Mouse (Mus musculus) ovary, postnatal 14 days (tissue): ENCODE measurements around the gene Kcnip3.

Source experiments
- DNase-seq: peaks from one replicate; pipeline ENCODE4 v3.0.0; 2022; ENCODE audit warnings: low spot score

Kcnip3 gene

DNA sequence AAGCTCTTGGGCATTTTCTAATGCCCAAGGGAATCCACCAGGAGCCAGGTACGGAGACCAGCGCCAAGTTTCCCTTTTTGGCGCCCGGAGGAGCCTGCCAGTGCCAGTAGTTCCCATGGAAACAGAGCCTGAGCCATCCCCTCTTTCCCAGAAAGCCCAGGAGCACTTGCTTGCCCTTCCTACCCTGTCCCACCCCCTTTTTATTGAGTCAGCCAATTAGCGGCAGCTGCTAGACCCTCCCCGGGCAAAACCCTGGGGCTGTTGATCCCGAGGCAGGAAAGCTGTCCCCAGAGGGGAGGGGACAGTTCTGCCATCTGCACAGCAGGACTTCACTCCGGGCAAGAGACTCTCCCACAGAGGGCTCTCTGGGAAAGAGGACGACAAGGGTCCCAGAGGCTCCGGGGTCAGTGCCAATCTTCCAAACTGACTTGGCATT is at the start of gene Kcnip3:
TSS of gene Kcnip3 (minus strand) at position 89 of the 436 bp plus-strand sequence.
- no peak for DNase-seq

DNA sequence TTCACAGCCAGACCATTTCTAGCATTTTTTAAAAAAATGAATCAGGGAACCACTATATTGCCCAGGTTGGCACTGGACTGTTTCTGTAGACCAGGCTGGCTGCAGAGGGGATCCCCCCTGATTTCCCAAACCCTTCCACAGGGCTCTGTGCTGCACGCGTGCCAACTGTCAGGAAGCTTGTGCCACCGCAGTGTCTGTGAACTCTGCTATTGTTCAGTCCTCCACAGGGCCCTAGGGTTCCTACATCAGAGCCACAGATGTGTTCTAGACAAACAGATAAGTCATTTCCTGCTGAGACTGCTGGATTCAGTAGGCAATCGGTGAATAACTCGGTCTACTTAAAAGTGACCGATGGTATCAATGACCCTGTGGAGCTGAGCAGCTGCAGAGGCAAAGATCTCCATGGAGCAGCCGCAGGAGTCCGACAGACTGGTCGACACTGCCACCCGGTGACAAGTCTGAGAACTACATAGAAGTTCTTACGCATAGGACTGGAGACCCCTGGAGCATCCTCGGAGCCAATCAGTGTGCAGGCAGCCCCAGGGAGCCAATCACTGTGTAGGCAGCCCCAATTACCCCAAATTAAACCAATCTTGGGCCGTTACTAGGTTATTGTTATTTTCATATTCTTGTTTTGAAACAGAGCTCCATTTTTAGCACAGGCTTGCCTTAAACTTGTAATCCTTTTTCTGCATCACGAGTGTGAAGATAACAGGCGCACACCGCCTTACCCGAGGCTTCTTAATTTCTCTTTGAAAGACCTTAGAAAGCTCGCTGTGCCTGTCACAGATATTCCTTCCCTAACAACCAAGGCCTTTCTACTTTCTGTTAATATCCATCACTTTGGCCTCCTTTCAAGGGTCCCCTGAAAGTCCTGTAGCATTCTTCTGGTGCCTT is 37.4 kb upstream of the Kcnip3 start:
- DNase-seq: peak; percentile 86

DNA sequence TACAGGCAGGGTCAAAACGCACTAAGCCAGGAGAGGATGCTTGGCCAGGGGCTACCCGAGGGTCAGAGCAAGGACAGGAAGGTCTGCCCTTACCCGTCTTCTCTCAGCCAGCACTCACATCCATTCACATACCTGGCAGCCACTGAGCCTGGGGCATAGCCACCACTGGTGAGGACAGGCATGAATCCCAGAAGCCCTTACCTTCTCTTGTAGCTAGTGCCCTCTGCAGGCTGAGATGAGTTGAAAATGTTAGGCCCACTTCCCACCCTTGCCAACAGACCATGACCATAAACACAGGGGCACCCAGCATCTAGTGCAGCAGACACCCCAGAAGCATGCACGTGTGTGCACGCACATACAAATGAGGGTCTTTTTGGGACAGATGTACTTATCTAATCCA is 29.2 kb upstream of the Kcnip3 start:
- DNase-seq: no peak

DNA sequence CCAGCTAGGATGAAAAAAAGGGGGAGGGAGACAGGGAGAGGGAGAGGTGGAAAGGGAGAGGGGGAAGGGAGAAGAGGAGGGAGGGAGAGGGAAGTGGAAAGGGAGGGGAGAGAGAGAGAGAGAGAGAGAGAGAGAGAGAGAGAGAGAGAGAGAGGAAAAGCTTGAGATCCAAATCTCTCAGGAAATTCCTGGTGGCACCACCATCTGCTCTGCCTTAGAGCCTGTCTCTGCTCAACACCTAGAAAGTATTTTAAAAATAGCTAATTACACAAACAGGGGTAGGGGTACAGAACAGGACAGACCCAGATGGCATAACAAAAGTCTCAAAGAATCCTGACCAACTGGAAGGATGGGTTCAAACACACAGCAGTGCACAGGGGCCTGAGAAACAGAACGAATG is 28.6 kb upstream of the Kcnip3 start:
- no peak for DNase-seq

DNA sequence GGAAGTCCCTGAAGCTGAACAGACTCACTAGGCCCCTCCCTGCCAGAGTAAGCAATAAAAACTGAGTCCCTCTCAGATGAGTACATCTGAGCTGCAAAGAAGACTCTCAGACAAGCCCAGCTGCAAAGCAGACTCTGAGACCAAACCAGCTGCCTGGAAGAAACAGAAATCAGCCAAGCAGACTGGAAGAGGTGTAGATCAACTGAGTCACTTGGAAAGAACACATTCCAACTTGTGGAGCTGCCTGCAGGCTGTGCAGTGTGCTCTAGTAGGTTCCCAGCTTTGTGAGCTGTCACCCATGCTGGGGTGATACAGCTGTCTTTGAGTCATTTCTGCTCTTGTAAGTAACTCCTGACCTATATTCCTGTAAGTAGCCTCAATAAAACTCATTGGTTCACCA is 27.8 kb upstream of the Kcnip3 start:
- no peak for DNase-seq

DNA sequence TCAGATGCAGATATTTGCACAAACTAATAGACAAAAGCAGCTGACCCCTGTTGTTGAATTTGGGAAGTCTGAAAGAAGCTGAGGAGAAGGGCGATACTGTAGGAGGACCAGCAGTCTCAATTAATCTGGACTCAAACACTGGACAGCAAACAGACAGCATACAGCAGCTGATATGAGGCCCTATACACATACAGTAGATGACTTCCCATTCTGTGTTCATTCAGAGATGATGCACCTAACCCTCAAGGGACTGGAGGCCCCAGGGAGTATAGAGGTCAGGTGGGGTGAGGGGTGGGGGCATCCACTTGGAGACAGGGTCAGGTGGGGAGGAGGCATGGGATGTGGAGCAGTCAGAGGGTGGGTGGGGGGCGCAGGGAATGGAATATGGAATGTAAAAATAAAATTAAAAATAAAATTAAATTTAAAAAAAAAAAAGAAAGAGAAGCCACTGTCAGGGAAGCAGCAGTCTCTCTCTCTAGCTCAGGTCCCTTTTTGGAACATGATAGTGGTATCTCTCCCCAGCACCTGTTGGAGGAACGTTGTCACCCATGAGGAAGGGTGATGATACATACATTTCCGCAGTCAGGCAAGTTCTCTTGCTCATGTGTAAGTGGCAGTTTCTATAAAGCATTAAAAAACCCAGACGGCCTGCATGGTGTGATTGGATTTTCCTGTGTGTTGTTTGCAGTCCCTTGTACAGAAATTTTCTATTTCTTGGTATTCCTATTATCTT is 26.6 kb upstream of the Kcnip3 start:
- DNase-seq: no peak

DNA sequence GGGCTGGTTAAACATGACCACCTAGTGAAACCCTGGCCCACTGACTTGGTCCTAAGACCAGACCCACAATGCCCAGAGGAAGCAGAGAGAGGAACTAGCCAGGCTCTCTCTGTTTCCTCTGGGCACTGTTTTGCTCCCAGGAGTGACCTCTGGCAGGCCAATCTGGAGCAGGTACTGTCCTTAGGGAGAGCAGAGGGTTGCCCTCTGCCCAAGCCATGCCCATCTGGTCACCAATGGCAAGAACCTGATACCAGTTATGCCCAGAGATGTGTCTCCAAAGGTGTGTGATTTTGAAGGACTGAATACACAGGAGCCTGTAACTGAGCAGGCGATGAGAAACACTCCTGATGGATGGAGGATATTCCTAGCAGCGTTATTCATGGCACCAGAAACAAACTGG is 19.8 kb upstream of the Kcnip3 start:
- no peak for DNase-seq

DNA sequence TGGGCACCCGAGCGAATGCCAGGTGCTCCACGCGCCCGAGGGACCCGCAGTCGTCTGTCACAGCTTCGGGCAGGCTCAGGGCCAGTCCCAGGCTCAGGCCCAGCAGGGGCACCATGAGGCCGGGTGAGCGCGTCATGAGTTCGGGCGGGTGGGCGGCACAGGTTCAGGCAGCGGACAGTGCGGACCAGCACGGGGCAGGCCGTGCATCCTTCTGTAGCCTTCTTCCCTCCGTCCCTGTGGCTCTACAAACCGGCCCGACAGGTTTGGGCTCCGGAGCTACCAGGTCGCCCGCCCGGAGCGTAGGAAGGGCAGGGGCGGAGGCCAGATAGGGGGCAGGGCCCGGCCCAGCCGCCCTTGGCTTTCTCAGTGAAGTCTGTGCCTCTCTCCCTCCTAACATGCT is 19.3 kb upstream of the Kcnip3 start, which contains the start of gene Prom2:
TSS of gene Prom2 (minus strand) at position 283 of the 400 bp plus-strand sequence.
- DNase-seq: no peak

DNA sequence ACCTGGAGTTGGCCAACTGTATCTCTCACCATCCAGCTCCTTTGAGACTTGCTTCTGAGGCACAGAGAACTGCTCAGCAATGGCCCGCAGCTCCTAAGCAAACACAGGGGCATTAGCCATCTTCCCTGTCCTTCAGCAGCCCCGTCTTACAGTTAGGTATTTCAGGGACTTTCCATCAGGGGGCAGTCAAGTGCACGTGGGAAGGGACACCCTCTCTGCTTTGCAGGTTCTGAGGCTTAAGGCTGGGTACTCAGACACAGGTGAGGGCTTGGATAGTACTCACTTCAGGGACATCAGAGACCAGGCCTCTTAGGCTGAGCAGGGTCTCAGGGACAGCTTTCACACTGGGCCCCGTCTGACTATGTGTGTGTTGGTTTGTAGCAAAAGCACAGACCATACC is 17.6 kb upstream of the Kcnip3 start:
- no peak for DNase-seq

DNA sequence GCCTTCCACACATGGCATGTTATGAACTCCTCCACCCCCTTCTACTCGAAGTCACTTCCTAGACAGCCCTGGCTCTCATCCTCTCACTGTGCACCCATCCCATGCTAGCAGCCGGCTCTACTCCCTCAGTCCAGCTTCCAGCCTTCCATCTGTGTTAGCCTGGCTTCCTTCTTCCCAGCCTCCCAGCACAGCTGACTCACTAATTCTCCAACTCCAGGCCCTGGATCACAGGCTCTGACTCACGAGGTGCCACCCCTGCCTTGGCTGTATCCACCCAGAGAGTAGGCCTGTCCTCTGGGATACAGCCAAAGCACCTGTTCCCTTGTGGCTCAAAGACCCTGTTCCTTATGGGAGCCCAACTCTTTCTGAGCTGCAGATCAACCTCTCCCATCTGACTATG is 15.7 kb upstream of the Kcnip3 start:
- no peak for DNase-seq

DNA sequence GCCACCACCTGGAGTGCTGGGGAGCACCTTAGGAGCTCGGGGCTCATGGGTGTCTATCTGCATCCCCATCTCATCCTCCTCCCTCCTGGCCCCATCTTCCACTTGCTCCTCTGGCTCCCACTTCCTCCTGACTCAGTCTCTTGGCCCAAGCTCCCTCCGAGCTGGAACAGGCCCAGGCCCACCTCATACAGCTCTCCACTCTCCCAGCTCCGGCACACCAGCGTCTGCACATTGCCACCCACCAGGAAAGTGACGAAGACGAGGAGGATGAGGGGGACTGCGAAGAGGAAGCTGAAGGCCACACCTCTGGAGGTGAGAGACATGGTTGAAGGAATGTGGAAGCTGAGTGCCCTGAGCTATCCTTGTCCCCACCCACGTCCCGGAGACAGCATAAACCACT is 13.5 kb upstream of the Kcnip3 start:
- DNase-seq: no peak

DNA sequence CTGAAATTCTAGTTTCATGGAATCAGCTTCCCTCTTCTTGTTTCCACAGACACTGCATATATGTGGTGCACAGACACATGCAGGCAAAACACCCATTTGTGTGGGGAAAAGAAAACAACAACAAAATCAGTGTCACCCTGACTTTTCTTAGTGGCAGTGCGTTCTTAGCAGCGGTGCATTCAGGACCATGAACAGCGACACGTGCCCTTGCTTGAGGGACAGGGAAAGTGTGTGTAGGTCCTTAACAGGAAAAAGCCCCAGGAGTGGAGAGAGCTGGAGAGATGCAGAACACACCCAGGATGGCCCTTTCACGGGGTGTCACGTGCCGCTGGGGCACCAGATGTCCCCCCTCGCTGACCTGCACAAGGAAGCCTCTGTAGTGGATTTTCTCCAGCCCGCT is 10.5 kb upstream of the Kcnip3 start:
- DNase-seq: no peak

DNA sequence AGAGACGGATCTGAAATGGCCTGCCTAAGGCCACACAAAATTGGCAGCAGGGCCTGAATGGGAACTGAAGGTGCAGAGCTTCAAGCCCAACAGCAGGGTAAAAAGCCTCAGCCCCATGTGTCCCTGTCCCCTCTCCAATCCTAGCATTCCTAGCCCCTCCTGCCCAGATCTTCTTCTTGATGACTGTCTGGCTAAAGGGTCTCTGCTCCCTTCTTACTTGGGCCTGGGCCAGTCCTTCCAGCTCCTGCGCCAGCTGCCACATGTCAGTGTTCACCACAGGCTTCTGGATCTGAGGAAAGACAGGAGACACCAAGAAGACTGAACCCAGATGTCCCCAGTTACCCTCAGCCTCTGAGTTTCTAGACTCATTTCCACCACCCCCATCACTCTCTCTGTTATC is 9.7 kb upstream of the Kcnip3 start:
- no peak for DNase-seq

DNA sequence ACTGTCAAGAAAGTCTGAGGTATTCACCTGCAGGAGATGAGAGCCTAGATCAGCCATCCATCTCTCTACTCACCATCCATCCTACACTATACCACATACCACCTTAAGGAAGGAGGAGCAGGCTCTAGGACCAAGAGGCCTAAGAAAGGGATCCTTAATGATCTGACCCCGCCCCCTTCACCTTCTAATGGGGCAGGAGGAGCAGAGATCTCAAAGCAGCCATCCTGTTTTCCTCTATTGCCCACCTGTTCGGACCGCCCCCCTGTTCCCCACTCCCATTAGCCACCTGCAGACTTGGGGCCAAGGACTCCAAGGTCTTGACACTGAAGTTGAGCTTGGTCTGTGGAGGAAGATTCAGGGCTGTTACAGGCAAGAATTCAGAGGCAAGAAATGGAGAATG is 8.5 kb upstream of the Kcnip3 start:
- DNase-seq: no peak

DNA sequence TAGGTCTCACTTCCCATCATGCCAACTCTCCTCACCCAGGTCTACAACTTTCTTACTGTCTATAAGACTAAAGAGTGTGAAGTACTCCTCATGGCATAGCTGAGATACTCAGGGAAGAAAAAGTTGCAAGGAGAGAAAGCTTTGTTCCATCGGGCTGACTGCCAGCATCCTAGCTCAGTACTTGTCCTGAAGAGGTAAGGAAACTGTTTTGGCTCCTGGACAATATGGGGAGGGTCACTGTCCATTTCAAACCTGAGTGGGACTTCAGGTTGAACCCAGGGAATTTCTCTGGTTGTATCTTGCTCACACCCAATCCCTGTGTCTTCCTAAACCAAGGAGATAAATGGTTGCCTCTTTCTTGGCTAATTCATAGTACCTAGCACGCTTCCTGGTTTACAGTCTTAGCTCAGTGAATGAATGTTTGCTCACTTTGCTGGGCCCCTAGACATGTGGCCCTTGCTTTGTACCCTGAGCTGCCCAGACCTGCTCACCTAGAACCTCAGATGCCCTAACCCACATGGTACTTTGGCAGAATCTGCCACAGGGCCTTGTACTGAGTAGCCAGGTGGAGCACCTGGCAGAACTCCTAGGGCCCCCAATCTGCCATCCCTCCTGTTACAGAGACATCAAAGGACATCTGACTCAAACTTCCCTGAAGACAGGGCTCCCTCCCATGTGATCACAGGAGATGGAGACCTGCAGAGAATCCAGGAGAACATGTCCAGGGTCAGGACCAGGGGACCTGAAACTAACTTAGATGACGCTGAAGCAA is 3.3 kb upstream of the Kcnip3 start:
- no peak for DNase-seq

DNA sequence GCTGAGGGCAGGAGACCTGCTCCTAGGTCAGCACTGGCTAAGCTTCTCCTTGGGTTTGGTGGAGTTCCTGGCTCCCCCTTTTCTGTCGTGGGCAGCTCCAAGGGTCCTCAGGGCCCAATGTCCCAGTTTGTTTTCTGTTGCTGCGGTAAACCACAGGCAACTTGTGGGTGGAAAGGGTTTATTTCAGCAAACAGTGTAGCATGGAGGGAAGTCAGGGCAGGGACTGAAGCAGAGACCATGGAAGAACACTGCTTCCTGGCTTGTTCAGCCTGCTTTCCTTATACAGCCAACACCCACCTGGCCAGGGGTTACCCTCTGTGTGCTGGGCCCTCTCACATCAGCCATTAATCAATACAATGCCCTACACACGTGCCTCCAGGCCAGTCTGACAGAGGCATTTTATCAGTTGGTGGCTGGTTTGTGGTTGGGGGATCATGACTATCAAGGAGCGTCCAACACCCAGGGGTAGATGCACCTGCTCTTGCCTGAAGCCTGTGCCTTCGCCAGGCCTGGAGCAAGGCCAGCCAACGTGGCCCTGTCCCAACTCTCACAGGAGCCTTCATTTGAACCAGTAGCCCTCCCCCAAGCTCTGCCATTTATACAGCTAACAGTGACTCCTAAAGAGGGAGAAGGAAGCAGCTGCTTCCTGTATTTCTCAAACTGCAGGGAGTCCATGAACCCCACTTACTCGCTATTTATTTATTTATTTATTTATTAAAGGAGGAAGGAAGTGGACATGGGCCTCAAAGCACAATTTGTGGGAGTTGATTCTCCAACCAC is 2.2 kb upstream of the Kcnip3 start:
- peak; percentile 13 for DNase-seq

DNA sequence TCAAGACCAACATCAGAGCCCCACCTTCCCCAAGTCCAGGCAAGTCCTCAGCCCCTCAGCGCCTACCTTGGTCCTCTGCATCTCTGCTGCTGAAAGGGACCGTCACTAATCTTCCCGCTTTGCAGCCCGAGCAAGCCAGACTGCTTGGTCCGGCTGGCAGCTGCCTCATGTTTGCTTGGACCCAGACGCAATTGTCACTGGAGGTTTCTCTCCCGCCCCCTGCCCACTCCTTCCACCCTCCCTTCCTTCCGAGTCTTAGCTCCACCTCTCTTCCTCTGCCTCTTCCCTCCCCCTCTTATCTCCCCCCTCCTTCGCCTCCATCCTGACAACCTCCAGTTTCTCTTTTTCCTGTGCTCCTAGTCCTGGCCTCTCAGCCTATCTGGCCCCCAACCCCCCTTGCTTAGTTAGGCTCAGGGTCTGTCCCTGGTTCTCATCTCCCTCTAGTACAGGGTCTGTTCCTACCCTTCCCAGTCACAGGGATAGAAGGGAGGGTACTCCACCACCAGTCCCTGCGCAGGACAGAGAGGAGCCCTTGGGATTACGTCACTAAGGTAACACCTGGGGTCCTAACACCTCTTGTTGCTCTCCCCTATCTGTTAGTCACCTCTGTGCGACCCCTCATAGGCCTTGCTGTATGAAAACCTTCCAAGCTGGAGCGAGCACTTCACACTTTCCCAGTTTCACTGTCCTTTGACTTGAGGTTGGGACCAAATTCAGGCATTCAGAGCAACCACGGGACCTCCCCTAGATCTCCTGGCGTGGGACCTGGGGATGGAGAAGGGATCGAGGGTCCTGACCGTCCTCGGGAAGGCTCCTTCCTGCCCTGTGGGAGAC is 505 bp downstream of the Kcnip3 start:
- no peak for DNase-seq

DNA sequence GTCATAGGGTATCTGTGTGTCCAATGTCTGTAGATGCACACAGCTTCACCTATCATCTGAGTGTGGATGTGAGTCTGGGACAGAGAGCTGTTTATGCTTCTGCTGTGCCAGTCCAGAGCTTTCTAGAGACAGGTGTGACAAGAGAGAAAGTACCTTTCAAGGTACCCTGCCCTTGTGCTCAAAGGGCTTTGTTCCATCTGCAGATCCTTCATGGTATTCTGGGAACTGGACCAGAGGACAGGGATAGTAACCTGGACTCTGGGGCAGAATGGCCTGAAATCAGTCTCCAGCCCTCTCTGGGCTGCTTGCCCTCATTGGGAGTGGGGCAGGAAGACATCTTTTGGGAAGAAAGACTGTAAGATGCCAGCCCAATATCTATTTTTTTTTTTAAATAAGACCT is 1.8 kb downstream of the Kcnip3 start:
- DNase-seq: no peak

DNA sequence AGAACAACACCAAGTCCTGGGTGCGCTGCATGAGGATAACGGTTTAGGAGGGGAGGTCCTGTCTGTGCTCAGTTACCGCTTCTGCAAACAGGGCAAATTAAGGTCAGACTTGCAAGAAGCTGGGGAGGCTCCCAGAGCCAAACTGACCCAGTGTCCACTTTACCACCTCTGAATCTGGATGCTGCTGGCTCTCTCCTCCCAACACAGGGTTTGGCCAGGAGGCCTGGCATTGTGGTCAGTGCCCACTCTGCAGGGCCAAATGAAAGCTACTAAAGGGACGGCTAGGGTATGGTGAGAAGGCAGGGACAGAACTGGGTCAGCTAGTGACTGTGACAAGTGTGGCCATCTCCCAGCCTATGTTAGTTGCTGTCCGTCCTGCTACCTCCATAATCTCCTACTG is 2.6 kb downstream of the Kcnip3 start:
- DNase-seq: no peak

DNA sequence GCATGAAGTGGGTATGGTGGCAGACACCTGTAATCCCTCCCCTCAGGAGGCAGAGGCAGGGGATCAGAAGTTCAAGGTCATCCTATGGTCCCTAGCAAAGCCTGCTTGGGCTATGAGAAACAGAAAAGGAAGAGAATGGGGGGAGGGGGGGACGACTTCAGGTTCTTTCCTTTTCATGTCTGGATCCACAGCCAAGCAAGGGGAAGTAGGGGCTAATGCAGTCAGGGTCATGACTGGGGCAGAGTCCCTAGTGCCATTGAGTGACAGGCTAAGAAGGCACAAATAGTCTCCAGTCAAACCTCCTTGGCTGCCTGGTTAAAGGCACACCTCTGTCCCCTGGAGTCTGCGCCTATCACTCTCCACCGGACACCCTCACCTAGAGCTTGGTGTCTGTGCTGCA is 3.1 kb downstream of the Kcnip3 start:
- DNase-seq: no peak

DNA sequence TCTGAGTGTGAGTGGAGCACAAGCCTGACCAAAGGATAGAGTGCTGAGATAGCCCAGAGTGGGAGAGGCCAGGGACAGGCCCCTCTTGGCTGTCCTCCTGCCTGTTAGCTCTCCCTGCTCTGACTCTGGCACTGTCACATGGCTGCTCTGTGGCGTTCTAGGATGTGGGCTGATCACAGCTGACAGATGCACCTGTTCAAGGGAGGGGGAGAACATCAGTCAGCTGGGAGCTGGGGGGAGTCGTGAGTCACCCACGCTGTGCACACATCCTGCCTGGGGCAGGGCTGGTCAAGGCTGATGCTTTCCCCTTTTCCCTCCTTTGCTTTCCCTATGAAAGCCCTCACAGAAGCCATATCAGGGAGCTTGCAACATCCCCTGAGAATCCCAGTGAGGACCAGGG is 3.6 kb downstream of the Kcnip3 start:
- no peak for DNase-seq
